Mouse (Mus musculus) frontal cortex, postnatal 36 days (tissue): ENCODE measurements around the gene Dleu7.

Experiments
- DNase-seq, 2 experiments: peaks; one replicate each; pipeline ENCODE4 v3.0.0; 2022; ENCODE audit warnings: low spot score in 2 of 2

Dleu7 gene

DNA sequence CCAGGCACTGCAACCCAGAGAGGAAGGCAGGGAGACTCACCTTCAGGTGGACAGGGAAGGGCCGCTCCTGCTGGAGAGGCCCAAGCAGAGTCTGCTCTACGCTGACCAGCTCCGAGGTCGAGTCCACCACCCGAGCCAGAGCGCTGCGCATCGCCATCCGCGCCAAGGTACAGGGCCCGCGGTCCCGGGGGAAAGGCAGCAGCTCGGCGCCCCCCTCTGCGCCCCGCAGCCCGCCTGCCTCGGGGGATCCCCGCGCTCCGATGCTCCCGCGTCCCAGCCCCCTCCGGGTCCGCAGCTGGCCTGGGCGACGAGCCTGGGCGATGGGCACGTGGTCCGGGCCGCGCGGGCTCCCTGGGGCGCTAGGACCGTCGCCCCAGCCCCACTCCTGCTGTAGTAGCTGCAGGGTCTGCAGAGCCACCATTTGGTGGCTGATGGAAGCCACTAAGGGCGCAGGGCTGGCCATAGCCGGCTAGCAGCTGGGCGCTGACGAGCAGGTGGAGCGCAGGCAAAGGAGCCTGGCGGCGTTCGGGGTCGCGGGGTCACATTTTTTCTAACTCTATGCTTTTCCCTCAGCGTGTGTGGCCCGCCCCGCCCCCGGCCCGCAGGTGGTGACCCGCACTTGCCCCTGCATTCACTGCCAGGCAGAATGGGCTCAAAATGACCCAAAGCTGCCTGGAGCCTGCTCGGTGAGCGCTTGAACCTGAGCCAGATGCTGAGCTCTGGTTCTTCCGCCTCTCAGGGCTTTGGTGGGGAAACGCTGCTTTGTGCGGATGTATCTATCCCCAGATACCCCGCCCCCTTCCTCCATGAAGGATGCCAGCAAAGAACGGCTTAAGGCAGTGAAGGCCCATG, at the start of gene Dleu7, which contains the start of gene Rnaseh2b:
Gene Dleu7 (minus strand): TSS at position 560 of the 852 bp plus-strand sequence.
Gene Rnaseh2b (plus strand): TSS at position 102 of the 852 bp plus-strand sequence.
- peak; percentile 13 to 16 for DNase-seq

DNA sequence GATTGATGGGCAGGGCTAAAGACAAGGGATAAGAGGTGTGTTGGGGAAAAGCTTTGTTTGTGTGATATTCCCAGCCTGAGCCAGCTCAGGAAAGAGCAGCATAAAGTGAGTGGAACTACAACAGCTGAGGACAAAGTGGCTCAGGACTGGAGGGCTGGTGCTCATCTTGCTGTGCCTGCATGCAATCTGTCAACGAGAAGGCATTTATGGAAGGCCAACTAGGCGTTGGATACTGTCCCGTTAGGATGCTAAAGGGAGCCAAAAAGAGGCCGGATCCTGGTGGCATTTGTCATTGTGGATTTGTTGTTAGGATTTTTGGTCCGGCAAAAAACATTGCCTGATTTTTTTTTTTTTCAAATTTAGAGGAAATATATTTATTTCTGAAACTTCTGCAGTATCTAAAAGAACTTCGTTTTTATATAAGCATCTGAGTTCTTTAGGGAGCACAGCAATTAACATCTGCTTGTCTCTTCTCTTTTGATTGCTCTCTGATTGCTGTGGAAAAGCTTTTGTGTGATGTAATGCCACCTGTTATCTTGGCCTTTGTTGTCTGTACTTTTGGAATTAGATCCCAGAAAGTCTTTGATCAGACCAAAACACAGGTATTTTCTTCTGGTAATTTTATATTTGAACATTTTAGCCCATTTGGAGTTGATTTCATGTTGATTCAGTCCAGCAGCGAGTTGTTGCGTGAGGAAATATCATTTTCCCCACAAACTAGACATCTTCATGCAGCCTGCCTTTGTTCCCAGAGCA, 49.2 kb upstream of the Dleu7 start:
- no peak for DNase-seq

DNA sequence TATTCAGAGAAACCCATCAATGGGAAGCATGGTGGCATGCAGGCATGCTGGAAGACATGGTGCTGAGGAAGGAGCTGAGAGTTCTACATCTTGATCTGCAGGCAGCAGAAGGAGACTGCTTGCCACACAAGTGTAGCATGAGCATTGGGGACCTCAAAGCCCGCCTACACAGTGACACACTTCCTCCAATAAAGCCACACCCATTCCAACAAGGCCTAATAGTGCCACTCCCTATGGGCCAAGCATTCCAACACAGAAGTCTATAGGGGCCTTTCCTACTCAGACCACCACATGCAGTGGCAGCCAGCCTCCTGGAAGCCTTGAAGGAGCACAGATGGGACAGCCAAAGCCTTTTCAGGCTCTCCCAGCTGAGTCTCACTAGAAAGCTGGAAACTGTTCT, 46.3 kb upstream of the Dleu7 start:
- DNase-seq = no peak

DNA sequence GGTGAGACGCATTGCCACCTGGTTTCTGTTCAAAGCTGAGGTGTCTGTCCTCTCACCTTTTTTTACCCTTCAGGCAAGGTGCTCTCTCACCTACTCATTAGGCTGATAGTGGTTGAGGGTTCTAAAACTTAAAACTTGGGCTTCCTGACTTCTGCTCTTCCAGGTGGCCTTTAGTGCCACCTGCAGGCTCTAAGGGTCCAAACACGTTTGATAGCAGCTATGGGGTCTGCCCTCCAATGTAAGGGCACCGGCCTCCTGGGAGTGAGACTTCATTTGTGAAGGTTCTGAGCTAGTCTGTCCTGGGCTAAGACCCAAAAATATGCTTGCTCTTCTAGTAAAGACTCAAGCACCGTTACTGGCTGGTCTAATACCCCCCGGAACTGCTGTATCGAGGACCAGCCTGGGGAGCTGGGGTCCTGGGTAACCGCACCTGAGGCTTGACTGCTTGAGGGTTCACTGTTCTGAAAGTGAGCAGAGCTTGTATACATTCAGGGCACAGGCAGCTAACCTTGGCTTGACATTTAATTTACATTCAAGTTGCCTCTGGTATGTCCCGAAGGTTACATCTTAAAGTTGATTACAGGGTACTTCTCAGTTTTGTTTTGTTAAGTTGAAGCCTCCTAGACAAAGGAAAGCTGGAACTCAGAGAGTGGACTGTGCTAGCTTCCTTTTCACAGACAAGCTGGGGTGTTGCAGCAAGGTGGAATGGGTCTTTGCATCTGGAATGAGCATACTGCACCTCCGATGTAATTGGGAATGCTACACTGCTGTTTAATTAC, 41.3 kb upstream of the Dleu7 start:
- DNase-seq = no peak

DNA sequence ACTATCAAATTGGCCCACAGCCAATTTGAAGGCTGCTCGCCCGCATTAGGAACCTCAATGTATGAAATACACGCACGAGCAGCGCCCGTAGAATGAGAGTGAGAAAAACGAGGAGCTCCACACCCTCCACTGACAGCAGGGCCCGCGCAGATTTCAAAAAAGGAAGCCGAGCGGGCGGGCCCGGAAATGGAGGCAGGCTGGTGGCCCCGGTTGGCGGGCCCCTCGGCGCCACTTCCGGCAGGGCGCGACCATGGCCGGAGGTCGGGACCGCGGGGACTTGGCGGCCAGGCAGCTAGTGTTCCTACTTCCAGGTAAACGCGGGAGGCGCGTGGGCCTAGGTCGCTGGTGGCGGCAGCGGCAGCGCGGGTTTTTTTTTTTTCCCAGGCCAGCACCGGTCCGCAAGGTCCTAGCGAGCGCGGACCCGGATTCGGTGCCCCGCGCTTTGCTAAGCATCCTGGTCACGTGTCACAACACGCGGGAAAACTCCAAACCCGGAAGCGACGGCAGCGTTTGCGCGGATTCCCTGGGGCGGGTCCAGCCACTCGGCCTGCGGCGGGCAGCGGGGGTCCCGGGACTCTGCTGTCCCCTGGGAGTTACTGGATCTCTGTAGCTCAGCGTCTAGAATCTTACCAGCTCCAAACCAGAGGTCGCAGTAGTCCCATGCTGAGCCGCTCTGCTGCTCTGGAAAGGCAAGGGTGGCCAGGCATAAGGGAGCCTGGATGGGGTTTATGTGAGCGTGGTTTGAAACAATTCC, 39.2 kb upstream of the Dleu7 start:
- peak; percentile 82 to 83 for DNase-seq

DNA sequence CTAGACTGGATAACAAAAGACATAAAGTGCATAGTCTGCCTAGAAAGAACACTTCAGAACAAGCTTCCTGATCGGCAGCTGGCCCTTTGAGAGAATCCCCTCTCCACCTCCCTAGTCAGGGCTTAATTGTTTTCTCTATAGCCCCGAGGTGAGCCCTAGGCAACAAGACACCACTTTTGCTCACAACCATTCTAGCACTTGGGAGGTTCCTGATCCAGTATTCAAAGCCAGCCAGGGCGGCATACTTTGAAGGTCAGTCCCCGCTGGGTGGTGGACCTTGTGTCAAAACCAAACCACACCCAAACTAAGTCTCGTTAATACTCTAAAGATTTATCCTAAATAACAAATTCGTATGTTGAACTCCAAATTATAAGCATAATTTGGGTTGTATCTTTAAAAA, 38.6 kb upstream of the Dleu7 start:
- DNase-seq = no peak

DNA sequence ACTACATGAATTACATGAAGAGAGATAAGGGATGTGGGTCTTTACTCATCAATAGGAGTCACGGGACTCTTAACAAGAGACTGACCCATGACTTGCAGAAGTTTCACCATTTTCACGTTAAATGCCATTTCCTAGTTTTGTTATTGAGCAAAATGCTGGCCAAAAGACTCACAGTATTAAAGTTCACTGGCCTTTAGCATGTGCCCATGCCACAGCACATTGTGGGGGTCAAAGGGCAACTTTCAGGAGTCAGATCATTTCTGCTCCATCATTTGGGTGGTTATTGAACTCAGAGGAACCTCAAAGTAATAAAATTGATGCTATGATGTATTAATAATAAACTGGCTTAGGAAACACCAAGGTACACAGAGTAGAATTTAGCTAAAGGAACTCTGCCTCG, 36.8 kb upstream of the Dleu7 start:
- DNase-seq = no peak

DNA sequence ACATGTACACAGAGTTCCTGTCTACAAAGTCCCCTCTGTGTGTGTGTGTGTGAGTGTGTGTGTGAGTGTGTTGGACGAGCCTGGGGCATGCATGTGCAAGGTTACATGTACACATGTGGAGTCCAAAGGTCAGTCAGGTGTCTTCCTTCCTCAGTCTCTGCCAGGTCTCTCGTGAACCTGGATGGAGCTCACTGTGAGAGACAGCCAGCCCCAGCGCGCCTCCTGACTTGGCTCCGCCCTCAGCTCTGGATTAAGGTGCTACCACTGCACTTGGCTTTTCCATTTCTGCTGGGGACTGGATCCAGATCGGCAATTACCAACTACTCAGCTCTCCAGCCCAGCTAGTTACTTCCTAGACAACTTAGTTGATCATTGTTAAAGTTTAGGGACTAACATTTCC, 35.8 kb upstream of the Dleu7 start:
- DNase-seq = no peak

DNA sequence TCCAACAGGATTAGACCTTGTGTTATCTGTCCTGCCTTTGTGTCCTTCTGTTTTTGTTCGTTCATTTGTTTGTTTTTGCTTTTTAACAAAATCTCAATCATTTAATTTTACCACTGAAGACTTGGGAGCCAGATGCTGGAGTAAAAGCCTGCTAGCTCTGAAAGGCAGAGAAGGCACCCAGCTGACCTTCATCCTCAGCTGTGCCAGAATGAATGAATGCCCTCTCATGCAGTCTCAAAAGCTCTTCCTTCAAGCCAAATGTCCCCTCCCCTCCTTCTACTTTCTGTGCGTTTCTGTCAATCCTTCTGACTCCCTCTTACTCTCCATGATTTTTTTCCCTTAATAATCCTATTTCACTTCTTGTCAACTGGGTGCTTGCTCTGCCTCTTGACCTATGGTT, 34.3 kb upstream of the Dleu7 start:
- DNase-seq = no peak

DNA sequence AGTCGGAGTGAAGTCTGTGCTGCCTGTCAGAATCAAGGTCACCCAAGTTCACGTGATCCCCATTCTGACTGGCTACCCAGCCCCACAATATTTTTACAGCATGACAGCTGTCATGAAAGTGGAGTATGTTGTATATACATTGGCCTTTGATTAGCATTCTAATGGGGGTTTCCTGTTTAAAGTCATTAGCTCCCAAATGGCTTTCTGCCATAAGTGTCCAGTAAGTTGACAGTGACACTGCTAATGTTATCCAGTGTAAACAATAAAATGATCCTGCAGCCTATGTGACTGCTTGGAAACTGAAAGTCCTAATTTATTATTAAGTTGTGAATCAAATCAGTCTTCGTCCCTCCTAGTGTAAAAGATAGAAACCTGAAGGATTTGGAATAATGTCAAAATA, 33.2 kb upstream of the Dleu7 start:
- DNase-seq = no peak

DNA sequence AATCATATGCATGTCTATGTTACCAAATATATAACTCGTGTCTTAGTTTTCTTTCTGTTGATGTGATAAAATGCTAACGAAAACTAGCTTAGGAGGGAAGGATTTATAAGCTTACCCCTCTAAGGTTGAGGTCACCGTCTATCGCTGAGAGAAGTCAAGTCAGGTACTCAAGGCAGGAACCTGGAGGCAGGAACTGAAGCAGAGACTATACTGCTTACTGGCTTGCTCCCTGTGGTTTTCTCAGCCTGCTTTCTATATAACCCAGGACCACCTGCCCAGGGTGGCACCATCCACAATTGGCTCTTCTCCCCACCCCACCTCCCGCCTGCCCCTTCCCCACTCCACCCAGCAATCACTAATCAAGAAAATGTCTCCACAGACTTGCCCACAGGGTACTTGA, 32.1 kb upstream of the Dleu7 start:
- no peak for DNase-seq

DNA sequence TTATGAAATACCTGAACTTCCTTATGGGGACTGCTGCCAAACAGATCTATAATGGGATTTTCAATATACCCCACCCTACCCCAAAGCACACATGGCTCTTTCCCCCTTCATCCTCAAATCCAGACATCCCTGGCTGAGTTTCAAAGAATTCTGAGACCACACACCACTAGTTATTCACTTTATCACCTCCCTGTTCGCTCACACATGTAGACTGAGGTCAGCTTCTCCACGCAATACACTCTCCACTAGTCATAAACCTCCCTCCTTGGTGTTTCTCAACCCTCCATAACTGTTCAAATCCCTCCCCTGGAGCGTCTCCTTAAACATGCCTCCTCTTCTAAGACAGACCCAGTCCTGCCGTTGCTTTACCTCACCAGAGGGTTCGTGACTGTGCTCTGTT, 30.6 kb upstream of the Dleu7 start:
- no peak for DNase-seq

DNA sequence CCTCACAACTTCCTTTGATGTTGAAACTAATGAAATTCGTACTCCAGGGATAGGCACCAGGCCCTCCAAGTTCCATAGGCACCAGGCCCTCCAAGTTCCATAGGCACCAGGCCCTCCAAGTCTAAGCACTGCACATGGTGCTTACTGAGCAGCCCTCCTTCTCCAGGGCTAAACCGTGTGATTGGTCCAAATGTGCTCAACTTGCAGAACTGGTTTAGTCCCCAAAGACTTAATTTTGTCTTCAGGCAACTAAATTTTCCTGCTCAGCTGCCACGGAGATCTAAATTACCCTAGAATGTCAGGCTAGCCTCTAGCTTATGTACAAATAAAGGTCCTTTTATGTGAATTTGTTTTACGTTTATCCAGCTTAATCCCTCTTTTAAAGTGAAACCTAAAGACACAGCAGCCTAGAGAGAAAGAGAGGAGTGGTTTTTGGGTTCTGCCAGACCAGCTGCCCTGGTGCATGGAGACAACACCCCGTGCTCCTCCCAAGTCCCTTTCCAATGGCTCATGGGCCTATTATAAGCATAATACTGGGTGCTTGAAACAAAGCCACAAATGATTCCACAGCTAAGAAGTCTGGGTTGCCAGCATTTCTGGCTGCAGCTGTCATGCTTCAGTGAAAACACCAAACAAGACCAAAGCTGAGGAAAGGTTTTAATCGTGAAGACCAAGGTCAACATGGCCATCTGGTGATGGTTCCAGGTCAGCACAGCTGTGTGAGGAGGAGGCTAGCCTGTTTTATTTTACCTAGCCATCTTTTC, 29.9 kb upstream of the Dleu7 start:
- no peak for DNase-seq

DNA sequence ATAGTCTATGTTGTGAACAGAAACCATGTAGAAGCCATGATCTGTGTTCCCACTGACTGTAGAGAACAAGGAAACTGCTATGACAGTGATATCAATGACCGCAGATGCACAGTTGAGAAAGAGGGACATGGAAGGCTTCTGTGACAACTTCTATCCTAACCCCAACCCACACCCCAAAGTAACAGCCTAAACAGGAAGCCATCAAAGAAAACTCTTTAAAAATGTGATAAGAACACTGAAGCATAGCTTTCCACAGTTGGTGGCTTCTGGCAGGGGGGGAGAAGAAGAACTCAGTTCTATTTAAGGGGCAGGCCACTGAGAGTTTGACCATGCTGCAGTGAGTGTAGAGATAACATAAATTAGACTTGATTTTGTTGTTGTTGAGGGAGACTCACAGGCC, 18.8 kb upstream of the Dleu7 start:
- no peak for DNase-seq

DNA sequence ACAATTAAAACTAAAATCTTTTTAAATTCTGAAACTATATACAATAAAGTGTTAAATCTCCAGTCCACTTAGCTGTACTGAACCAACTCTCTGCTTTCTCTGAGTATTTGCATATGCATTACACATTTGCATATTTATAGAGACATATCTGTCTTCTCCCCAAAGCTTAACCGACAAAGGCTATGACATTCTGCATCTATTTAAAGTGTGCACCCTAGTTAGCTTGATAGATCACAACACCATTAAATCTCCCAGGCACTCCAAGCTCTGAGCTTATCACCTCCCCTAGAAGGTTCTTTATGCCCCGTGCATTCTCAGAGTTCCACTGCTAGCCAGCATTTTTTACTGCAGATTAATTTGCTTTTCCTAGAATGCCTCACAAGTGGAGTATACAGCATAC, 16.2 kb upstream of the Dleu7 start:
- no peak for DNase-seq

DNA sequence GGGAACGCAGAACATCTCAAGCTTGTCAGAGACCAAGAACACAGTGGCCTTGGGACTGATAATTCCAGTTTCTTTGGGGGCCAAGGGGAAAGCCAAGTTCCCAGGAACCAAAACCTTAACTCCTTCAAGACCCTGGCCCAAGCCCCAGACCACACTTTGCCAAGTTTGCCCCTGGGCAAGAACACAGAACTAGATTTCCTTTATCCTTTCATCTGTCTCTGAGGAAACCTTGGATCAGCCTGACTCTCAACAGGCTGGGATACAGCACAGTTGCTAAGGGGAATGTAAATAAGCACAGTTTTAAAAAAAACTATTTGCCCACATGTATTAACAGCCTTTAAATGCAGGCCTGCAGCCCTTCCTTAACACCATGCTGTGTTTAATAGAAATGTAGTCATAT, 14.7 kb upstream of the Dleu7 start:
- no peak for DNase-seq

DNA sequence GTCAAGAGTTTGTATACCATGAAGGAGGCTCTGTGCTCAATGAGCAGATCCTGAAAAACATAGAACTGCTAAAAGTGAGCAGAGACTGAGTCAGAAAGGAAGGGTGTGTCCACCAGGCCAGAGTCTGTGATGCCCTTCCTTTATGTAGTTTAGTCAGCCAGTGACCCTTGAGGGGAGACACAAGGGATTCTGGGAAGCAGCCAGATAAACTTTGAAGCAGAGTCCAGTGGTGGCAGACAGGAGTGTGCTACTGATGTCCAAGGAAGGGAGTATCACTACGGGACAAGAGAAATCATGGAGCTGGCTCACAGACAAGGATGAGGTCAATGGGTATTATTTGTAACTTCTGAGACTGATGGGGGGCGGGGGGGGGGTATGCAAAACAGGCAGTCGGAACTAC, 7.2 kb upstream of the Dleu7 start:
- no peak for DNase-seq

DNA sequence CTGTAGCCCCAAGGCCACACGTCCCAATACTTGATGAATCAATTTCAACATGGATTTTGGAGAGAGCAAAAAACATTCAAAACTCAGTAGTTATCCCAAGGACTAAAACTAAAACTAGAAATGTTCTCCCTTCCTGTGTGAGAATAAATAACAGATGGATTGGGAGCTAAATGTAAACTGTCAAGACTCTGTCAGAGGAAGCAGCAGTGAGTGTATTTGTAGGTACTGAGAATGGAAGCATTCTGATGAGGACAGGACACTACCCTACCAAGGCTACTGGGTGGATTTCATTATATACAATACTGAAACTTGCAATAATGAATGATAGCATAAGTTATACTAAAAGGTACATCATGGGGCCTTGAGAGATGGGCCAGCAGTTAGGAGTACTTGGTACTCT, 6.0 kb upstream of the Dleu7 start:
- DNase-seq = no peak

DNA sequence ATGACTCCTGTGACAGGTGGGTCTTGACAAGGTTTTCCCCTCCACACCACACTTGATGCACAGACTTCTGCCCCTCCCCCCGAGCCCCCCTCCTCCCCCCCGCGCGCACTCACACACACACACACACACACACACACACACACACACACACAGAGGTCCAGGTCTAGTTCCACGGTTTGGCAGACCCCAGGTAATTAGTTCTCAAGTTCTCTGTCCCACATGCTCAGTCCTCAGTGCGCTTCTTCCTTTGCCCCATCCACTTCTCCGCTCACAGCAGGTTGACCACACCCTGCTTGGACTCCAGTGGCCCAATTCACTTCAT, 720 bp downstream of the Dleu7 start:
- no peak for DNase-seq

DNA sequence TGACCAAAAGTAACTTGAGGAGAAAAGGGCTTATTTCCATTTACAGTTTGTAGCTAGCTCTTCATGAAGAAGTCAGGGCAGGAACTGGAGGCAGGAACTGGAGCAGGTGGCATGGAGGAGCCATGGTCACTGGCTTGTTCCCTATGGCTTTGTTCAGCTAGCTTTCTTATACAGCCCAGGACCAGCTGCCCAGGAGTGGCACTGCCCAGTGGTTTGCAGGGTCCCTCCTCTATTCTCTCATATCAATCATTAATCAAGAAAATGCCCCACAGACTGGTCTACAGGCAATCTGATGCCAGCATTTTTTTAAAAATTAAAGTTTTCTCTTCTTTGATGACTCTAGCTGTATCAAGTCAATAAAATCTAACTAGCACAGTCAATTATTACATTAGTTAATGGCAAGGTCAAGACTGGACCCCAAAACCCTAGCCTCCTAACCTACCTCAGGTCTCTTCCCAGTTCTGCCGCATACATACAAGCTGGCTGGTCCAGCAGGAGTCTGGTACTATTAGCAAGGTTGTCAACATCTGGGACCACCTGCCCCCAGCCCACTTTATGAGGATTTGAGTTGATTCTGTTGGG, 1.4 kb downstream of the Dleu7 start:
- DNase-seq = no peak

DNA sequence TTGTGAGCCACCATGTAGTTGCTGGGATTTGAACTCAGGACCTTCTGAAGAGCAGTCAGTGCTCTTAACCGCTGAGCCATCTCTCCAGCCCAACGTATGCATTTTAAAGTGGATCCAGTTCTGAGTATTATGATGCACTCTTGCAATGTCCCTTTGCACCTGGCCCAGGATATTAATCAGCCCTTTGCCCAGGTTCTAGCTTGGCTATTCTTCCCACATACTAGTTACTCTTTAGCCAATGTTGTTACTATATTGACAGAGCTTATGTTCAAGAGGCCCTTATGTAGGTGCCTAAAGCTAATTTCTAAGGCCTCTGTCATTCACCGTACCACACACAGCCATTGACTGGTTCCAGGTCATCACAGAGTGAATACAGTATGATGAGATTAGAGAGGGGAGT, 4.1 kb downstream of the Dleu7 start:
- no peak for DNase-seq
